Mouse (Mus musculus) induced T-regulatory cell, adult 2 months (primary cell): ENCODE data around the gene Crybg2.

ENCODE experiments used
- DNase-seq: peaks from one replicate; pipeline ENCODE4 v3.0.0-alpha.2; 2012; ENCODE audit warnings: low read depth

Crybg2 gene

DNA sequence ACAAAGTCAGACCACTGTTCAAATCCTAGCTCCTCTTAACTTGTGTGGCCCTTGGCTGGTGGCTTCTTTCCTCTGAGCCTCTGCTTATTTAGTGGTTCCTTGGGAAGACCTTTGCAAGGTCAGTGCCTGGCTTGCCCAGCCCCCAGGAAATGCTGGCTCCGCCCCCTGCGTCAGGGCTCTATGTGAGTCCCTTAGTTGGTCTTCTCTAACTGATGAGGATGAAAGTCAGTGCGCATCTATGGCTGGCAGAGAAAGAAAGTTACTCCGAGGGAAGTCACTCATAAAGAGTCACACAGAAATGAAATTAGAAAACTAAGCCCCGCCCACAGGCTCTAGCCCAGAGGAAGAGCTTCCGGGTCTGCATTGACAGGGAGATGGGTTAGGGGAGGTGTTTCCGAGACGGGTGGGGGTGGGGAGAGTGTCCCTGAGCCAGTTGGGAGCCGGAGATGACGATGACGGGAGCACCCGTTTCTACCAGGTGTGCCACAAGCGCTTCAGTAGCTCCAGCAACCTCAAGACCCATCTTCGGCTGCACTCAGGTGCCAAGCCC lies 2.4 kb upstream of the Crybg2 start:
- DNase-seq = peak; percentile 94

DNA sequence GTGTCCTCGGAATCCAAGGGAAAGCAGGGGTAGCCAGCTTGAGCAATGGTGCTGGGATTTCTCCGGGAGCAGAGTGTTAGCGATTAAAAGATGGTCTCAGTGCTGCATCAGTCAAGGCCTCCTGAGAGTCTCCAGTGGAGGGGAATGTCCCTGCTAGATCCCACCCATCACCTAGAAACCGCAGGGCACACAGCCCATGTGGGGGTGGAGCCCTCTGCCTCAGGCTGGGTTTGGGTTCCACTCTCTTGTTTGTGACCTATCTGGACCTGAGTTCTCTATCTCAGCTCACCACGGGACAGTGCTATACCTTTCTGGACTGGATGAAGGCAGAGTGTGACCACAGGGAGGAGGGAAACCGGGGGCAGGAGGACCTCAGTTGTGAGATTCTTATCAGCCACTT lies 1.7 kb upstream of the Crybg2 start:
- DNase-seq = peak; percentile 87

GRCm38 (mm10) chr4:134061166-134061830 lies 683 bp downstream of the Crybg2 start:
- DNase-seq = peak; percentile 93

- peak; percentile 86 for DNase-seq
These were observed 1.4 kb downstream of the Crybg2 start for GRCm38 (mm10) chr4:134061944-134062446.

DNA sequence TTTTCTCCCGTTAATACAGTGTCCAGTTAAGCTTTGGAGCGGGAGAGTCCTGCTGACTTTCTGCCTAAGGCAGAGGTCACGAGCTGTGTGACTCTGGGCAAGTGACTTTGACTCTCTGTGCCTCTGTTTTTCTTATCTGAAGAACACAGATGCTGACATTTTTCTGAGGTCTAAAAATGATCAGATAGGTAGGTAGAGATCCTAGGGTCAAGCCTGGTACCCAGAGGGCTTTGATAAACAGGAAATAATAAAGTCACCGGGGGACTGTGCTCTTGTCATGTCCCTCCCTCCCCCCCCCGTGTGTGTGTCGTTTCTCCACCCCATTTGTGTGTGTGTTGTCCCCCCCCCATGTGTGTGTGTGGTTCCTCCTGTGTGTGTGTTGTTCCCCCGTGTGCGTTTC lies 1.9 kb downstream of the Crybg2 start:
- no peak for DNase-seq

DNA sequence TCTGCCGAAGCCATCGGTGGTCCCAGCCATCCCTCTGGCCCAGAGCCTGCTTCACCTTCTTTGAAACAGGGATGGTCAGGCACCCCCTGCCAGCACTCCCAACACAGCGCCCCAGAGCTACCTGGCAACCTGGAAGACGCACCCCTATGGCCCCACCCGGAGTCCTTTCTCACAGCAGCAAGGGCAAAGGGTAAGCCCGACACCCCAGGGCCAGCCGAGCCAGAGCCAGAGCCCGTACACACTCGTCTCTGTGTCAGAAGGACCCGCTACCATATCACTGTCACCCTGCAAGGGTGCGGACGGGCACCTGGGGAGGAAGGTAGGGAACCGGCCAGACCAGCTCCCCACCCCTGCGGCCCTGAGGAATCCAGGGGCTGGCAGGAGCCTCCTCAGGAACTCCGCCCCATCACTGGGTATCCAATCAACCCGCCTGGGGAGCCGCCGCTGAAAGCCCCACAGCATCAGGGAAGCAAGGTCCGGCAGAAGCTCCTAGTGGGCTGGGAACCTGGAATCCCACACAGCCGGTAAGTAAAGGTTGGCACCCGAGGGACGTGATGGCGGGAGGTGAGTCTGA lies 4.9 kb downstream of the Crybg2 start:
- DNase-seq = no peak

- no peak for DNase-seq
These were observed 6.8 kb downstream of the Crybg2 start for GRCm38 (mm10) chr4:134067383-134067782.

DNA sequence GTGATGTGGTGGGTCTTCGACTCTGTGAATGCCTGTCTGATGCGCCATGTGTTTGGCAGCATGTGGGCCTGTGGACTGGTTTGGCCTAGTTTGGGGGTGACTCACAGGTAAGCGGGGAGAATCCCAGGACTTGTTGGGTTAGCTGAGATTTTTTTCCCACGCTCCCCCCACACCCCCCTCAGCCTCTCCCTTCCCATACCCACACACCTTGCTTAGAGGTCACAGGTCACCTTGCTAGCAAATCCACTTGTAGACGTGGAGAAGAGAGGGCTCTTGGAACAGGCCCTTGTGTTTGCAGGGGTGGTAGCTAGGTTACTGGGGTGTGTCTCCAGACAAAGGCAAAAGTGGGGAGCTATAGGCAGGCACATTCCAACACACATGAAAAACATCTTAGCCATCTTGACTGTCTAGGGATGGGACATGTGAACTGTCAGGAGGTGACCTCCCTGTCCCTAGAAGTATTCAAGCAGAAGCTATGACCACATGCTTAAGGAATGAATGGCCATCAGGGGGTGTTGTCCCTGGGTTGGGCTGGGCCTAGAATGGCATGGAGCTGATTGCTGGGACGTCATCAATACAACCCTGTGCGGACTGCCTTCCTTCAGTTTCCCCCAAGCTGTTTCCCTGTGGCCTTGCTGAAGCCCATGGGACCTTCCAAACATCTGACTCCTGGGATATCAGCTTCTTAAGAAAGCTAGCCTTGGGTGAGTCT lies 7.4 kb downstream of the Crybg2 start:
- no peak for DNase-seq

DNA sequence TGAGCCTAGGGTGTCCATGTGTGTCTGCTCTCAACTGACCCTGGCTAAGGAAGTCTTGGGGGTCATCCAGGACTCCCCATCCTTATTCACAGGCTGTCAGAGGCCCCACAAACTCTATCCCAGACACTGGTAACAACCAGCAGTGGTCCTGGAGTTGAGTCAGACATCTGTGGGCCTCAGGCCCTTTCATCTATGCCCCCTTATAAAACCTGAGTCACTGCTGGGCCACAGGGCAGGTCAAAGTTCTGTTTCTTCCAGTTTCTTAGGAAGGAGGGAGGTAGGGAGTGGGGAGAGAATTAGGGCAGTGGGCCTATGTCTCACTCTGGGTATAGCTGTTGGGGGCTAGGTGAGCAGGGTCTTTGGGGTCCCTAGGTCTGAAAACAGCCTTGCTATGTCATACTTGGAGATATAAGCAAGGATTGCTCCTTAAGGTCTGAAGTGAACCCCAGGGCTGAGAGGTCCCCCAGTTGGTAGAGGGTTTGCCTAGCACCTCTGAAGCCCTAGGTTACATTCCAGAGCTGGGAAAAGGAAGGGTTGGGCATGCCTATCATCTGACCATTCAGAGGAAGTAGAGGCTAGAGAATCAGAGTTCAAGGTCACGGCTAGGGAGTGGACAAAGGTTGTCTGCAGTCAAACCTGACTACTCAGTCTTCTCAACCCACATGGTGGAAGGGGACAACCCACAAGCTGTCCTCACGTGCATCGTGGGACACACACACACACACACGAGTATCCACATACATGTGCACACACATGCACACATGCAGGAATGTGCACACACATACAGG lies 8.4 kb downstream of the Crybg2 start:
- no peak for DNase-seq

DNA sequence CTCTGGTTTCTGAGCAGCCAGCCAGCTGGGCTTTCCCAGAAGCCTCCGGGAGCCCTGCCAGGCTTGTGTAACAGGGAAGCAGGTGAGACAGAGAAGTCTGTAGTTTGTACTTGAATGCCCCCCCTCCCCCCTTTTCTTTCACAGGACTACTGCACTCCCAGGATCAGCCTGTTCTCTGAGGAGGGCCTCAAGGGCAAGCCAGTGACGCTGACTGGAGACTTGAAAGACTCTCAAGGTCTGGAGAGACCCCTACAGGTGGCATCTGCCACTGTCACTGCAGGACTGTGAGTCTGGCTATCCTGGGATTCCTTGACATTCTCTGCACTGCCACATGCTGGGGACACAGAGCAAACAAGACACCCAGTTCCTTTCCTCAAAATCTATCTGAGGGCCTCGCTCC lies 18.1 kb downstream of the Crybg2 start:
- peak; percentile 81 for DNase-seq

DNA sequence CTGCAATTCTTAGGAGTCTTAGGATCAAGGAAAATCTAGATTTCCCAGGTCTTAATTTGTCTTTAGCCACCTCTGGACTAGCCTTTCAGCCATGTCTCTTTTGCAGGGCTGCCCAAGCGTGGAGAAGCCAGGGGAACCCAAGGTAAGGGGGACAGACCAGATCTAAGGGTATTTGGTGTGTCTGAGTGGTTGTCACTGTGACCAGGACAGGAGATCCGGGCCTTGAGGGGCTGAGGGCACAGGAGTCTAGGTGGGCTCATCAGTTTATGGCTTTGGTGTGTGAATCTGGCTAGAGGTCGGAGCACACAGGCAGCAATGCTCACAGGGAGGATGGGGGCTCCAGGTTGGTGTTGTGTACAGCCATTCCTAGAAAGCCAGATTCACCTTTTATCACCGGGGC lies 20.1 kb downstream of the Crybg2 start:
- DNase-seq = no peak

DNA sequence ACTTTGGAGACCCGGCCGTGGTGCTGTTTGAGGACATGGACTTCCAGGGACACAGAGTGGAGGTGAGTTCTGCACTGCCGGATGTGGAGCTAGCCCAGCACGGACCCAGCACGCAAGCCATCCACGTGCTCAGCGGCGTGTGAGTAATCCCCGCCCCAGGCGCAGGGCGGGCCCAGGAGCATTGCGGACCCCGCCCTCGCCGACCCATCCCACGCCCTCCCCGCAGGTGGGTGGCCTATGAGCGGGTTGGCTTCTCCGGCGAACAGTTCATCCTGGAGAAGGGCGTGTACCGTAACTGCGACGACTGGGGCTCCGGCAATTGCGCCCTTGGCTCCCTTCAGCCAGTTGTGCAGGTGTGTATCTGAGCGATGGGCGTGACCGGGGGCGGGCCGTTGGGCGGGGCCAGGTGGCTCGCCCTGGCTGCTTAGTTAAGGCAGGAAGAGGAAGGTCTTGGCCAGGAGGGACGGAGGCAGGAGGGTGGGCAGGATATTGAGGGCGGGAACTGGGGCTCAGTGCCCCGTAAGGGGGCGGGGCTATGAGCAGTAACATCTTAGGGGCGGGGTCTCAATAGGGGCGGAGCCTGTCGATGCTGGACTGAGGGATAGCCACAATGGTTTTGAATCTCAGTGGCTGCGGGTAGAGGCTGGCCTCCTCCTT lies 21.2 kb downstream of the Crybg2 start:
- DNase-seq = peak; percentile 98

DNA sequence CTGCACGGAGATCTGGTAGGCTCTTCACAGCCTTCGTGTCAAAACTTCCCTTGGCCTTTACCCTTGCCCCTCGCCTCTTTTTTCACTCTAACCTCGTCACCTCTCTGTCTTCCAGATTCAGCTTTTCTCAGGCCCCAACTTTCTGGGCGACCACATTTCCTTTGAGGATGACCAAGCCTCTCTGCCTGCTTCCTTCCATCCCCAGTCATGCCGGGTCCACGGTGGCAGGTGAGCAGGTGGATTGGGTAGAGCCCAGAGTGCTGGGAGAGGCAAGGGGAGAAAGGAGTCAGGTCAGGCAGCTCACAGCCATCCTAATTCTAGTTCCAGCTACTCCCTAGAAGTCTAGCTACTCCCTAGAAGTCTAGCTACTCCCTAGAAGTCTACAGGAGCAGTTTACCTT lies 21.8 kb downstream of the Crybg2 start:
- DNase-seq = no peak

DNA sequence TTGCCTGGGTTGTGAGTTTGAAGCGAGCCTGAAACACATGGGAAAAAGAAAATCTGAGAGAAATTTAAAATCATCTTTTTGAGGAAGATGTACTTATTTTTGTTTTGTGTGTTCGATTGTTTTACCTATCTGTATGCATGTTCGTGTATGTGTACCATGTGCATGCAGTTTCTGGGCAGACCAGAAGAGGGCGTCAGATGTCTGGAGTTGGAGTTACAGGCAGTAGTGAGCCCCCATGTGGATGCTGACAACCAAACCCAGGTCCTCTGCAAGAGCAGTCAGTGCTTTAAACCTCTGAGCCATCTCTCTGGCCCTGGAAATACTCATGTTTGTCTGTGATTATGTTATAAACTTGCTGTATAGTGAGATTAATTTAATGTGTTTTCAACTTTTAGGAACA lies 24.4 kb downstream of the Crybg2 start:
- peak; percentile 46 for DNase-seq

DNA sequence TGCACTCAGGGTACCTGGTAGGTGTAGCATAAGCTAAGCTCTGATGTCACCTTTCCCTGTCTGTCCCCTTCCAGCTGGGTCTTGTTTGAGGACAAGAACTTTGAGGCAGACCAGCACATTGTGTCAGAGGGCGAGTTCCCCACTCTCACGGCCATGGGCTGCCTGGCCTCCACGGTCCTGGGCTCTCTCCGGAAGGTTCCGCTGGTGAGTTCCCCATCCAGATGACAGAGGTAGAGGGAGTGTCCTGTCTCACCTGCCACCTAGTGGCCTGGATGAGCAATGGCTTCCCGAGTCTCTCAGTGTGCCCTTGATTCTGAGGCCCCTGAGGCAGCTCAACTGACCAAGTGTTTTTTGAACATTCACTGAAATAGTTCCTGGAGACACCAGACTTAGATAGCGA lies 26.8 kb downstream of the Crybg2 start:
- peak; percentile 83 for DNase-seq

DNA sequence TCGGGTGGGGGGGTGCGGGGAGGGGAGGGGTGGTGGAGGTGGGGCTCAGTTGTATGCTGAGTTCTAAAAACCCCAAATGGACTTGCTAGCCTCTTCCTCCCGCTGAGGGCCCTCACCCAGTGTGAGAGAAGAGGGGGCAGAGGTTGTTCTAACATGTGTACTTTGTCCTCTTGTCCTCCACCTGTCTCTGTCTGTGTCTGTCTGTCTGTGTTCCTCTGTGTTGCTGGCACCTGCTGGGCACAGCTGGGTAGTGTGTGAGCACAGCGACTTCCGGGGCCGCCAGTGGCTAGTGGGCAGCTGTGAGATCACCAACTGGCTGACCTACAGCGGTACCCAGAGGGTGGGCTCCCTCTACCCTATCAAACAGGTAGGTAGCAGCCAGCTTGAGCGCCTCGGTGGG lies 28.4 kb downstream of the Crybg2 start:
- no peak for DNase-seq

DNA sequence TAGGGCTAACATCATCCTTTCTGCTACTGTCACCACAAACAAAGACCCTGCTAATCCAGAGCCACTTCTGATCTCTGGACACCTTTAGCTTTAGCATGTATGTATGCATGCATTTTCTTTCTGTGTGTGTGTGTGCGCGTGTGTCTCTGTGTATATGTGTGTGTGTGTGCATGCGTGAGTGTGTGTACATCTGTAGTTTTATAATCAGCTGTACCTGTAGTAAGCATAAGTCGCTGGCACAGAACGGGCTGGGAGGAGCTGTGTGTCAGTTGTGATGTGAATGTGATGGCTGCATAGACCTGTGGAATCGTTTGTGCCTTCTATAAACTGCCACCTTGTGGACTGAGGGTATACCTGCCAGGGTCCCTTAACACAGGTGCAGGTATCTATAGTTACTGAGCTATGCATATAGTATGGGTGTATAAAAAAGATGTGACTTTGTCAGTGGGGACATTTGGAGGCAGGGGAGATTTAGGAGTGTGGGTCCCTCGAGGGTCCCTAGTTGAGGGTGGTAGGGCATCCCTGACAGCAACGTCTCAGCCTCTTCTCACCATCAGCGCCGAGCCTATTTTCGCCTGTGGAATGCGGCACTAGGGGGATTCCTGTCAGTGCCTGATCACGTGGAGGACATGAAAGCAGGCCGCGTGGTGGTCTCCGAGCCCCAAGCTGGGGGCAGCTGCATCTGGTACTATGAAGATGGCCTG lies 30.1 kb downstream of the Crybg2 start:
- peak; percentile 53 for DNase-seq

GRCm38 (mm10) chr4:134091225-134091529 lies 30.6 kb downstream of the Crybg2 start:
- DNase-seq = peak; percentile 71

GRCm38 (mm10) chr4:134092382-134093288 lies 32.0 kb downstream of the Crybg2 start:
- peak; percentile 91 for DNase-seq

- DNase-seq = peak; percentile 43
These were observed 33.5 kb downstream of the Crybg2 start for GRCm38 (mm10) chr4:134094004-134094564.
